Mouse (Mus musculus): ENCODE measurements at regions not wholly inside any gene's neighbourhood (a gene's known extent, or its start where the extent isn't known, plus 50 kb on each side); places are given as distances from the start of the nearest gene placed in this dataset.

- 92% methylated on average over 10 of the region's 10 CpGs for WGBS
- H3K9ac ChIP-seq (ENCODE audit: low read length), result no peak overlapping the region
- no peaks in the 10 kb centered on the region for H3K27me3 ChIP-seq (ENCODE audit: control insufficient read depth, insufficient read depth, low read length)
Observed at GRCm38 (mm10) chr5:103360360-103360759, 64.6 kb upstream of the Ptpn13 start.

DNA sequence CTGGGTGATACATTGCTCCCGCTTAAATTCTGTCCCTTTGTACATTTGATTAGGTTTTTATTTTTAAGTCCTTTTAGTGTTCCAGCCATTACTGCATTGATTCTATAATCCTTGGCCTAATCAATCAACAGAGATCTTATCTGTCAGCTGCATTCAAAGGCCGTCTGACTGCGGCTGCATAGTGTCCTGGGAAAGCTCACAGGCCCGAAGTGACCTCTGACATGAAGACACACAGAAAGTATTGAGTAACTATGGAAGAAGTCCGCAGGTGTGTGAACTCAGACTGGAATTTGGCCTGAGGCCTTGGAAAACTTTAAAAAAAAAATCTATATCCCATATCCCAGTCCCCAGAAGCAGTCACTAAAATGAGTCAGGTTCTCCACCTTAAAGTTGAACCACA, 67.4 kb upstream of the Ptpn13 start:
- Histone ChIP-seq H3K4me3 (ENCODE audit: low read depth, low read length) (no peak overlapping the region), H3K27me3 (ENCODE audit: control insufficient read depth, insufficient read depth, low read length) (no peaks in the 10 kb centered on the region), H3K9me3 (ENCODE audit: control insufficient read depth, low read length) (no peaks in the 10 kb centered on the region), H3K9ac (ENCODE audit: low read length) (no peak overlapping the region), H3K4me2 (ENCODE audit: low read depth, low read length, severe bottlenecking) (no peak overlapping the region), H3K4me1 (replicated peaks; ENCODE audit: control insufficient read depth, insufficient read depth, low read length) (no peaks in the 10 kb centered on the region), H3K36me3 (ENCODE audit: control insufficient read depth, insufficient read depth, low read length) (no peaks in the 10 kb centered on the region), H3K27ac (ENCODE audit: low read depth, low read length) (no peak overlapping the region)
- ATAC-seq (replicated peaks; ENCODE audit: low FRiP score), result no peak
- DNase-seq (ENCODE audit: low spot score), result no peak
- 69% methylated on average over 5 of the region's 5 CpGs for WGBS

More at GRCm38 (mm10) chr5:103360360-103360759, 64.6 kb upstream of the Ptpn13 start:
- Histone ChIP-seq H3K9me3 (ENCODE audit: control insufficient read depth, low read length) (no peaks in the 10 kb centered on the region), H3K27ac (ENCODE audit: low read depth, low read length) (no peak overlapping the region), H3K36me3 (ENCODE audit: control insufficient read depth, insufficient read depth, low read length) (no peaks in the 10 kb centered on the region), H3K4me3 (ENCODE audit: low read depth, low read length) (no peak overlapping the region), H3K4me1 (replicated peaks; ENCODE audit: control insufficient read depth, insufficient read depth, low read length) (0 out of 2 replicates have a peak, but pooled peaks cover 2% of the 10 kb centered on the region), H3K4me2 (ENCODE audit: low read depth, low read length, severe bottlenecking) (no peak overlapping the region)
- no peak for DNase-seq (ENCODE audit: low spot score)
- ATAC-seq (replicated peaks; ENCODE audit: low FRiP score), result no peak

DNA sequence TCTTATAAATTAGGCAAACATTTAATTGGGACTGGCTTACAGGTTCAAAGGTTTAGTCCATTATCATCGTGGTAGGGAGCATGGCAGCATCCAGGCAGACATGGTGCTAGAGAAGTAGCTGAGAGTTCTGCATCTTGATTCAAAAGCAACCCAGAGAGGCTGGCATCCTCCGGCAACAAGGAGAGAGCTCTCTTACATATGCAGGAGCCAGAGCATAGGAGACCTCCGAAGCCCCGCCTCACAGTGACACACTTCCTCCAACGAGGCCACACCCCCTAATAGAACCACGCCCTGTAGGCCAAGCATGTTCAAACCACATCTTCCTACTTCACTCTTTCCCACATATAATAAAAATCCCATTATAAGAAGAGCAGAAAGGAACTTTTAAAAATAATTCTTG, 68.5 kb upstream of the Ptpn13 start:
- H3K9me3 ChIP-seq (ENCODE audit: control insufficient read depth, low read length), result no peaks in the 10 kb centered on the region
- H3K27me3 ChIP-seq (ENCODE audit: control insufficient read depth, insufficient read depth, low read length), result no peaks in the 10 kb centered on the region
- no peaks in the 10 kb centered on the region for H3K4me1 ChIP-seq (replicated peaks; ENCODE audit: control insufficient read depth, insufficient read depth, low read length)
- 0 out of 2 replicates have a peak overlapping the region, but pooled peaks have one; percentile 36 for H3K4me2 ChIP-seq (ENCODE audit: low read depth, low read length, severe bottlenecking)
- H3K27ac ChIP-seq (ENCODE audit: low read depth, low read length), result no peak overlapping the region
- no peak; the same call in 1 of the 2 replicates for ATAC-seq (replicated peaks; ENCODE audit: low FRiP score)
- DNase-seq (ENCODE audit: low spot score), result peak; percentile 53
- peak overlapping the region; percentile 8; the same call in 1 of the 2 replicates for H3K4me3 ChIP-seq (ENCODE audit: low read depth, low read length)
- H3K9ac ChIP-seq (ENCODE audit: low read length), result no peak overlapping the region
- 64% methylated on average over 6 of the region's 6 CpGs for WGBS
- H3K36me3 ChIP-seq (ENCODE audit: control insufficient read depth, insufficient read depth, low read length), result no peaks in the 10 kb centered on the region

- H3K4me1 ChIP-seq (replicated peaks; ENCODE audit: control insufficient read depth, insufficient read depth, low read length), result no peaks in the 10 kb centered on the region
- 35% methylated on average over 21 of the region's 21 CpGs for WGBS
- DNase-seq (ENCODE audit: low spot score) (peak; percentile 60), ATAC-seq (replicated peaks; ENCODE audit: low FRiP score) (no peak; the same call in 1 of the 2 replicates)
- no peak overlapping the region for H3K9ac ChIP-seq (ENCODE audit: low read length)
- H3K4me2 ChIP-seq (ENCODE audit: low read depth, low read length, severe bottlenecking), result peak overlapping the region; percentile 36; the same call in 1 of the 2 replicates
- no peaks in the 10 kb centered on the region for H3K9me3 ChIP-seq (ENCODE audit: control insufficient read depth, low read length)
- H3K27me3 ChIP-seq (ENCODE audit: control insufficient read depth, insufficient read depth, low read length), result no peaks in the 10 kb centered on the region
- H3K36me3 ChIP-seq (ENCODE audit: control insufficient read depth, insufficient read depth, low read length), result no peaks in the 10 kb centered on the region
- H3K4me3 ChIP-seq (ENCODE audit: low read depth, low read length), result peak overlapping the region; percentile 8; the same call in 1 of the 2 replicates
- no peak overlapping the region for H3K27ac ChIP-seq (ENCODE audit: low read depth, low read length)
Observed at GRCm38 (mm10) chr5:103355372-103356300, 69.4 kb upstream of the Ptpn13 start.

DNA sequence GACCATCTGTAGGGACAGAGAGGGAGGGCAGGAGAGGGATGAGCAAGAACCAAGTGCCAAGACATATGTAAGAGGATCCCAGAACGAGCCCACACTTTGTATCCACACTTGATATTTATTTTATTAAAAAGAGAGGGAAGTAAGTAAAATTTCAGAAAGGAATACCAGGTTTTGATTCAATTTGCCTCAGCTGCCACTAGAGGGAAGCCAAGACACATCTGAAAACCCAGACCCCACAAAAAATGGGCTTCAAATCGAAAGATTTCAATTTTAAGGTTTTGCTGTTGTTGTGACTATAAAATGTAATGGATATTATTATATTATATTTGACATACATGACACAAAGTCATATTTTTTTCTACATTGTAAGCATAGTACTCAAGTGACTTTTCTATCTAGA, 81.1 kb upstream of the Ptpn13 start:
- 29% methylated on average over 2 of the region's 2 CpGs for WGBS

GRCm38 (mm10) chr5:103341456-103341855, 83.5 kb upstream of the Ptpn13 start:
- no peak for DNase-seq (ENCODE audit: low spot score)
- WGBS, result 75% methylated on average over 3 of the region's 3 CpGs
- H3K4me2 ChIP-seq (ENCODE audit: low read depth, low read length, severe bottlenecking), result no peak overlapping the region
- no peak overlapping the region for H3K9ac ChIP-seq (ENCODE audit: low read length)
- no peak overlapping the region for H3K4me3 ChIP-seq (ENCODE audit: low read depth, low read length)
- H3K36me3 ChIP-seq (ENCODE audit: control insufficient read depth, insufficient read depth, low read length), result no peaks in the 10 kb centered on the region
- H3K4me1 ChIP-seq (replicated peaks; ENCODE audit: control insufficient read depth, insufficient read depth, low read length), result peaks cover 8% of the 10 kb centered on the region; the same call in 1 of the 2 replicates
- no peak for ATAC-seq (replicated peaks; ENCODE audit: low FRiP score)
- H3K9me3 ChIP-seq (ENCODE audit: control insufficient read depth, low read length), result no peaks in the 10 kb centered on the region
- peaks cover 38% of the 10 kb centered on the region for H3K27me3 ChIP-seq (ENCODE audit: control insufficient read depth, insufficient read depth, low read length)
- no peak overlapping the region for H3K27ac ChIP-seq (ENCODE audit: low read depth, low read length)

More for the DNA sequence above, 81.1 kb upstream of the Ptpn13 start:
- Histone ChIP-seq H3K9ac (ENCODE audit: low read length) (no peak overlapping the region), H3K9me3 (ENCODE audit: control insufficient read depth, low read length) (no peaks in the 10 kb centered on the region), H3K27ac (ENCODE audit: low read depth, low read length) (no peak overlapping the region), H3K4me1 (replicated peaks; ENCODE audit: control insufficient read depth, insufficient read depth, low read length) (0 out of 2 replicates have a peak, but pooled peaks cover 2% of the 10 kb centered on the region), H3K27me3 (ENCODE audit: control insufficient read depth, insufficient read depth, low read length) (peaks cover 27% of the 10 kb centered on the region), H3K4me3 (ENCODE audit: low read depth, low read length) (no peak overlapping the region), H3K4me2 (ENCODE audit: low read depth, low read length, severe bottlenecking) (no peak overlapping the region), H3K36me3 (ENCODE audit: control insufficient read depth, insufficient read depth, low read length) (no peaks in the 10 kb centered on the region)
- no peak for DNase-seq (ENCODE audit: low spot score)
- no peak for ATAC-seq (replicated peaks; ENCODE audit: low FRiP score)

DNA sequence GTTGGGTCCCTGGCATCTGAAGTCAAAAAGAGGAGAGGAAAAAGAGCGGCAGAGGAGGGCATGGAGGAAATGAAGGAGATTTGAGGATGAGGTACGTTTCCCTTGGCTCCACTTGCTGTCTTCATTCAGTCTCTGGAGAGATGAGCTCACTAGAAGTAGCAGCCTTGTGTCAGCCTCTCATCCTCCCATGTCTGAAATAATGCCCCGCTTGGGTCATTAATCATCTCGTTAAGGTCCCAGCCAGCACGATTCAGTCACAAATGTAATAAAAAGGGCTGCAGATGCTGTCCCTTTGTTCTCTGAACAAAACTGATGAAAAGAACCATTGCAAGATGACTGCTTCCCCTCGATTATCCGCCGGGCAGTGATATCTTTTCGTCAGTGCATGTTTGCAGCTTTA, 84.4 kb upstream of the Ptpn13 start:
- Histone ChIP-seq H3K9ac (ENCODE audit: low read length) (no peak overlapping the region), H3K4me3 (ENCODE audit: low read depth, low read length) (no peak overlapping the region), H3K9me3 (ENCODE audit: control insufficient read depth, low read length) (no peaks in the 10 kb centered on the region), H3K4me2 (ENCODE audit: low read depth, low read length, severe bottlenecking) (no peak overlapping the region), H3K4me1 (replicated peaks; ENCODE audit: control insufficient read depth, insufficient read depth, low read length) (peaks cover 12% of the 10 kb centered on the region; the same call in 1 of the 2 replicates), H3K27ac (ENCODE audit: low read depth, low read length) (no peak overlapping the region), H3K36me3 (ENCODE audit: control insufficient read depth, insufficient read depth, low read length) (no peaks in the 10 kb centered on the region), H3K27me3 (ENCODE audit: control insufficient read depth, insufficient read depth, low read length) (peaks cover 38% of the 10 kb centered on the region)
- no peak for ATAC-seq (replicated peaks; ENCODE audit: low FRiP score)
- WGBS, result 31% methylated on average over 9 of the region's 9 CpGs
- DNase-seq (ENCODE audit: low spot score), result no peak

- ATAC-seq (replicated peaks; ENCODE audit: low FRiP score), result peak; percentile 71
- no peak overlapping the region for H3K9ac ChIP-seq (ENCODE audit: low read length)
- WGBS, result 10% methylated on average over 11 of the region's 11 CpGs
- H3K4me1 ChIP-seq (replicated peaks; ENCODE audit: control insufficient read depth, insufficient read depth, low read length), result peaks cover 12% of the 10 kb centered on the region; the same call in 1 of the 2 replicates
- no peaks in the 10 kb centered on the region for H3K36me3 ChIP-seq (ENCODE audit: control insufficient read depth, insufficient read depth, low read length)
- H3K4me2 ChIP-seq (ENCODE audit: low read depth, low read length, severe bottlenecking), result peak overlapping the region; percentile 41; the same call in 1 of the 2 replicates
- no peak overlapping the region for H3K27ac ChIP-seq (ENCODE audit: low read depth, low read length)
- no peak overlapping the region for H3K4me3 ChIP-seq (ENCODE audit: low read depth, low read length)
- H3K9me3 ChIP-seq (ENCODE audit: control insufficient read depth, low read length), result no peaks in the 10 kb centered on the region
- peaks cover 44% of the 10 kb centered on the region for H3K27me3 ChIP-seq (ENCODE audit: control insufficient read depth, insufficient read depth, low read length)
- DNase-seq (ENCODE audit: low spot score), result peak; percentile 53
Observed at GRCm38 (mm10) chr5:103336689-103337490, 88.1 kb upstream of the Ptpn13 start.

Measured in forebrain, embryonic 11.5 days (tissue).